Mouse (Mus musculus) heart, postnatal 0 days (tissue): ENCODE data around the gene Zfp865.

Source experiments
- CTCF ChIP-seq: IDR thresholded peaks from 2 replicates; pipeline ENCODE4 v1.5.1; 2016; ENCODE audit warnings: antibody characterized with exemption, control low read depth, low read depth
- EP300 ChIP-seq: IDR thresholded peaks from 2 replicates; pipeline ENCODE4 v1.6.1; 2016; ENCODE audit warnings: antibody characterized with exemption, low read depth

DNA sequence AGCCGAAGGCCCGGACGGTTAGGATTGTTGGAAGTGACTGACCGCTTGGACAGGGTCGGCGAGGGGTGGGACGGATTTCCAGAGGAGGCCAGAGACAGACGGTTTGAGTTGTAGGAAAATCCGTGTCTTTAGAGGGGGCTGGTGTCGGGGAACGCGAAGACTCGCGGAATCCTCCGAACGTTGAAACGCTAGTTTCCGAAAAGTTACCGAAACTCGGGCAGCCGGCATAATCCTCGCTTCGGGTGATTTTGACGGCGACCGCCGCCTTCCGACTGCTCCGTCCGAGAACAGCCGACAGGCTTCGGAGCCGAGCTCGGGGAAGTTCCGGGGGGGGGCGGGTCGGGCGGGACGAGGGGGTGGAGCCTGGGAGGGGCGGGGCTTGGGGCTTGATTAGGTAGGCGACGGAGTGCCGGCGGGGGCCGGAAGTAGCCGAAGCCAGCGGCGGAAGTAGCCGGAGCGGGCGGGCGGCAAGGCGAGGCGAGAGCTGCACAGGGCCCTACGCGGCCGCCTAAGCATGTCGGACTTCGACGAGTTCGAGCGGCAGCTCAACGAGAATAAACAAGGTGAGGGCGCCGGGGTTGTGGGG lies 41.7 kb downstream of the Zfp865 start, which contains the start of gene U2af2:
- TF ChIP-seq CTCF: no peak
- no peak for TF ChIP-seq EP300
